Mouse (Mus musculus): ENCODE measurements at regions not wholly inside any gene's neighbourhood (a gene's known extent, or its start where the extent isn't known, plus 50 kb on each side); places are given as distances from the start of the nearest gene placed in this dataset.
"Not testable (repeated sequence)": the region's sequence is repeated elsewhere in the genome, so short reads cannot be mapped to it uniquely, and the experiment has no call there.

- no peak for DNase-seq (ENCODE audit: low spot score in 2 of 2)
These were observed 267.0 kb upstream of the Tmpo start for GRCm38 (mm10) chr10:91447974-91448703.

- DNase-seq (ENCODE audit: low spot score in 2 of 2) = no peak
These were observed 262.2 kb upstream of the Tmpo start for GRCm38 (mm10) chr10:91443321-91443720.

DNA sequence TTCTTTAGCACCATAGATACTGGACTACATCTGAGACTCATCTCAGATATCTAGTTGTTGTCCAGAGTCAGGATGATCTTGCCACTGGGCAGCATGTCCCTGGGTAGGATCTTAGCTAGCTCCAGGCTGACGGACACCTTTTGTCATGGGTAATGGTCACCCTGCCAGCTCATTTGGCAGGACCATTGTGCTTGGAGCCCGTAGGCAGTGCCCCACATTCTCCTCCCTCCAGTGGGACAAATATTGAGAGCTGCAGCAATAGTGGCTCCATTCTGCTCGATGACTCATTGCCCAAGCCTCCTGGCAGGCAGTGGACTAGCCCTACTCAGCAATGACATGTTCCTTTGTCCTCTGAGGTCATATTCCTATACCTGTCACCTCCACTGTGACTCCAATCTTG is 258.9 kb upstream of the Tmpo start:
- DNase-seq (ENCODE audit: low spot score in 2 of 2) = no peak

- no peak for DNase-seq (ENCODE audit: low spot score in 2 of 2)
These were observed 256.8 kb upstream of the Tmpo start for GRCm38 (mm10) chr10:91437917-91438316.

DNA sequence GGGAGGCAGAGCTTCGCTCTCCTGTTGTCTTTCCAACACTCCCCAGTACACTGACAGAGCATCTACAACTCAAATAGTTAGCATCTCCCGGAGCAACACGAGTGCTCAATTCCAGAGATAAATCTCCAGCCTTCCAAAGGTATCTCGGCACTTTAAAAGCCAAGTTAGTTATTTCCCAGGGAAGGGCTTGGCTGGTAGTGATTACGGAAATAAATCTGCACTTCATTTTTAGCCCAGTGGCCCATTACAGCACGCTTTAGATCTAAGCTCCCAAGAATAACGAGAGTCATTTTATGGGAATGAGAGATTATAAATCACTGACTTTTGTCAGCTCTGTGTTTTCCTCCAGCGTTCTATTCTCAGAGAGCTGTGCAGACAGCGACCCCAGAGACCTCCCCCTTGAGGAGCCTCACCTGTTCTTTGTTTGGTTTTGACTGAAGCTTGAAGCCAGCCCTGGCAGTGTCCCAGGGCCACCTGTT is 255.0 kb upstream of the Tmpo start:
- no peak for DNase-seq (ENCODE audit: low spot score in 2 of 2)

DNA sequence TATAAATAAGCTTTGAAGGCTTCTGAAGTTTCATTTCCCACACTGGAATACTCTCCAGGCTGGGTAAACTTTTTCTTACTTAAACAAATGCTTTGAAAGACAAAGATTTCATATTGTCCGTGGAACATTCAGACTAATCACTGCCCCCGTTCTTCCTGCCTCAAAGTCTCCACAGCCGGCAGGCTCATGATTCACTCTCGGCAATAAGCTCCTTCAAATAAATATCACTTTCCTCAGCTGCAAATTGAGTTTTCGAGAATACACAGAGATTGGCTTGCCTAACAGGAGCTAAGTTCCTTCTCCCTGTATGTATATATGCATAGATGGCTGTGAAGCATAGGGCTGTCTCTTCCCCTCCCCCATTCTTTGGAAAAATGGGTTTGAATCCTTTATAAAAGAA is 249.2 kb upstream of the Tmpo start:
- peak; percentile 11 to 12 for DNase-seq (ENCODE audit: low spot score in 2 of 2)

GRCm38 (mm10) chr10:91426584-91426983 is 245.5 kb upstream of the Tmpo start:
- DNase-seq (ENCODE audit: low spot score in 2 of 2) = no peak

DNA sequence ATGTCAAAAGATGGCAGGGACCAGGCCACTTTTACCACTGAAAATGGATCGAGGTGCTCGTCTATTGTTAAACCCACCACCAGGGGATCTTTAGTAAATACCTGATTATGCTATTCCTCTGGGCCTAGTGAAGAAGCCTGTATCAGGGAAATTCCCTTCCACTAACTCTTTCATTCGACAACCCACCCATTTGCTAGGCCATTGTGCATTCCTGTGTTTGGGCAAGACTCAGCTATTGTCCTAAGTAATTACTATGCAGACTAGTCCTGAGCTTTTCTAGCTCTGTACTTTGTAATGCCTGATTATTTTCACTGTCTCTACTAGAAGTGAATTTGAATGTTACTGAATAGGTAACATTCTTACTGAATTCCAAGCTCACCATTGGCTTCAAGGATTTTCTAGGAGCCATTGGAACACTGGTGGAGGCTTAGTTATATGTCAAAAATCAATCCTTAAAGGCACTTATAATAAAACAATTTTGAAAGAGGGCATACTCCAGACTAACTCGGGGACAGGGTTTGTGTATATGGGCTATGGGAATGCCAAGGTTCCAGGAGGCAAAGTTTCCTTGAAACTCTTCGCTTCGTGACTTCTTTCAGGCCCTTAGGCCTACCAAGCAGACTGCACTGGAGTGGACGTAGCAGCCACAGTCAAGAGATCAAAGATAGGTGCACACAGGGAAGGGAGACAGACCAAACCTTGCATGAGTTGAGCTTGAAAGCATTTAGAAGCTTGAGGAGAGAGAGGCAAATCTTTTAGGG is 244.7 kb upstream of the Tmpo start:
- not testable (repeated sequence) for DNase-seq (ENCODE audit: low spot score in 2 of 2)

- no peak for DNase-seq (ENCODE audit: low spot score in 2 of 2)
These were observed 243.7 kb upstream of the Tmpo start for GRCm38 (mm10) chr10:91424786-91425185.

DNA sequence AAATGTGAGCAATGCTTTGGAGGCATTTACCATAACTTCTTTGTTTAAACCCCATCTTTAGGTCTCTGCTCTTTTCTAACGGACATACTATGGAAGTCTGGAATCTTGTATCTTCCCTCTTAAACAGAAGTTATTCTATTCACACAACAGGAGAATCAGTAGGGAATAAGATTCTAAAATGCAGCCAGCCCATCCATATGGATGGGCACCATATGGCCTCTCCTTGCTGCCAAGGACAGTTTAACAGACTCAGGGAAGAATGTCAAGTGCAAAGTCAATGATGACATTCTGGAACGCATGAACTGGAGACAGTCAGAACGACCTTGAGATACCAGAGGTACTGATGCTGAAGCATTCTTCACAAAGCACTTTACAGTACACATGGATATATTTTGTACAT is 206.1 kb upstream of the Tmpo start:
- peak in 1 of 2 experiments; percentile 6 for DNase-seq (ENCODE audit: low spot score in 2 of 2)

- peak; percentile 6 for DNase-seq (ENCODE audit: low spot score in 2 of 2)
These were observed 203.3 kb upstream of the Tmpo start for GRCm38 (mm10) chr10:91384372-91384771.

GRCm38 (mm10) chr10:91376683-91377082 is 195.6 kb upstream of the Tmpo start:
- no peak for DNase-seq (ENCODE audit: low spot score in 2 of 2)

DNA sequence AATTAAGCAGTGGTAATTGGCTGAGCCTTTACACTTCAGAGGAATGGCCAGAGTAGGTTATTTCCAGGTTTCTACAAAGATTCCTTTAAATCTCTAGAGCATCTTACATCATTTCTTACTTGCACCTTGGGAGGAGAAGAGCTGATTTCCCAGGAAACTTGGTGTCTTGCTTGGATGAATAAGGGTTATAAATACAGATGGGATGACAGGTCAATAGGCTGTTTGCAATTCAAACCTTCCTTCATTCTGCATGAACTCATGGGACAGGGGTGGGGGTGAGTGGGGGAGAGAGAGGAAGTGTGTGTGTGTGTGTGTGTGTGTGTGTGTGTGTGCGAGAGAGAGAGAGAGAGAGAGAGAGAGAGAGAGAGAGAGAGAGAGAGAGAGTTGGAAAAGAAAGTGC is 186.4 kb upstream of the Tmpo start:
- DNase-seq (ENCODE audit: low spot score in 2 of 2) = no peak

GRCm38 (mm10) chr10:91362587-91362986 is 181.5 kb upstream of the Tmpo start:
- DNase-seq (ENCODE audit: low spot score in 2 of 2) = no peak

DNA sequence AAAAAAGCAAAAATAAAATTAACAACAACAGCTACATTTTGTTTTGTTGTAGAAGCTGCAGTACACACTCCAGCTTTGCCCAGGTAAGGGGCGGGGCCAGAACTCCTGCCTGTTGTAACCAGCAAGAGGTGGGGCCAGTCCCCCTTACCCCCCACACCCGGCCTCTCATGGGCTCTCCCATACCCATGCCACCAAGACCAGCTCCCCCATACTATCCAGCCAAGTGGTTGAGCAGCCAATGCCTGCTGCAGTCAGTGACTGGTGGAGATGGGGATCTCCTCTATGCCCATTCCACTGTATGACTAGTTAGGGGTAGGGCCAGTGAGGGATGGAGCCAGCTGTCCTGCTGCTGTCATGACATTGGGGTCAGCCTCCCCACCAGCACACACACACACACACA is 180.5 kb upstream of the Tmpo start:
- no peak for DNase-seq (ENCODE audit: low spot score in 2 of 2)

- DNase-seq (ENCODE audit: low spot score in 2 of 2) = no peak
These were observed 164.3 kb upstream of the Tmpo start for GRCm38 (mm10) chr10:91345465-91345864.

DNA sequence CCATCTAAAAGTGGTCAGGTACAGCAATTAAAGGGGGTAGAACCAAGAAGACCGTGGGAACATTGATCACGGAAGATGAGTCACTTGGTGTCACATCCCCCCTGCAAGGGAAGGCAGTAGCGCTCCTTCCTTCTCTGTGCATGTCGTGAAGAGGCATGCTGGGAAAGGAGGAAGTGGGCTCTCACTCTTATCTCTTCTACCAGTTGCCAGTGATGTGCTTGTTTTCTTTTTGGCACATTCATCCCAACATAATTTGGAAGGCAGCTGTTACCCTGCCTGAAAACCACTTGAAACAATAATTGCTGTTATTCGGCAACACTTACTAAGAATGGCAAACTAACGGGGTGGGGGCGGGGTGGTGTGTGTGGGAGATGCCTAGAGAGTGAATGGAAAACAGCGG is 161.0 kb upstream of the Tmpo start:
- DNase-seq (ENCODE audit: low spot score in 2 of 2) = no peak

DNA sequence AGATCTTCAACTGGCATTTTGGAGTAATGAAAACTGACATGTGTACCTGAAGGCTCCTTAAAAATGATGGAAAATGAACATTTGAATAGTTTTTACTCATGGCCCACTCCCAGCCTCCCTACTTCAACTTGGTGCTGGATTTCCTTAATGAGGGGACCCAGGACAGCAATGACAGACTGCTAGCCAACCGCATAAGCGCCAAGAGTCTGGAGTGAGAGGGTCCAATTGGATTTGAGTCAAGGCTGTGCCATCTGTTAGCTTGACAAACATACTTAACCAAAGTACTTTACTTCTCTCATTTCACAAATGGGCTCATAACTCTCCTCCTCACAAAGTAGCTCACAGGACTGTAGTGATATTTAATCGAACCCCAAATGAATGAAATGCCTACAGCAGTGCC is 158.2 kb upstream of the Tmpo start:
- no peak for DNase-seq (ENCODE audit: low spot score in 2 of 2)

GRCm38 (mm10) chr10:91326661-91327312 is 145.7 kb upstream of the Tmpo start:
- DNase-seq (ENCODE audit: low spot score in 2 of 2) = no peak

DNA sequence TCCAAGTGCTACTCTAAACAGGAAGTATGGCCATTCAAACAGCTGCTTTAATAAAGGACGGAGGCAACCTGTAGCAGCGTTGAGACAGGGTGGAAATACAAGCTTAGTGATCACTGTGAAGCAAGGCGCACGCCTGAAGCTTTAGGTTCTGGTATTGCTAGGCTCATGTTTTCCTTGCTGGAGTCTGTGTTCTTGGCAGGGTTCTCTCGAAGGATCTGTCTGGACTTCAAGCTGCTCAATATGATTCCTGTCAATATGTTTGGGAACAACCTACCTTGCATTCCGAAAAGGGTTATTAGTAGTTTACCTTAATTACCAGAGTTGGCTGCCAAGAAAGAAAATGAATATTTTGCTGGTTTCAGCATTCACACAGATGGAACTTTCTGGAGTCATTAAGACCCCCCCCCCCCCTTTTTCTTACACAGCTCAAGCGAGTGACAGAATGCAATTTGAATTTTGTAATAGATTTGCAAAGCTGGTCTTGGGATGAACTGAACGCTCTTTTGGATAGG is 145.1 kb upstream of the Tmpo start:
- no peak for DNase-seq (ENCODE audit: low spot score in 2 of 2)

- DNase-seq (ENCODE audit: low spot score in 2 of 2) = no peak
These were observed 140.1 kb upstream of the Tmpo start for GRCm38 (mm10) chr10:91321226-91321625.

DNA sequence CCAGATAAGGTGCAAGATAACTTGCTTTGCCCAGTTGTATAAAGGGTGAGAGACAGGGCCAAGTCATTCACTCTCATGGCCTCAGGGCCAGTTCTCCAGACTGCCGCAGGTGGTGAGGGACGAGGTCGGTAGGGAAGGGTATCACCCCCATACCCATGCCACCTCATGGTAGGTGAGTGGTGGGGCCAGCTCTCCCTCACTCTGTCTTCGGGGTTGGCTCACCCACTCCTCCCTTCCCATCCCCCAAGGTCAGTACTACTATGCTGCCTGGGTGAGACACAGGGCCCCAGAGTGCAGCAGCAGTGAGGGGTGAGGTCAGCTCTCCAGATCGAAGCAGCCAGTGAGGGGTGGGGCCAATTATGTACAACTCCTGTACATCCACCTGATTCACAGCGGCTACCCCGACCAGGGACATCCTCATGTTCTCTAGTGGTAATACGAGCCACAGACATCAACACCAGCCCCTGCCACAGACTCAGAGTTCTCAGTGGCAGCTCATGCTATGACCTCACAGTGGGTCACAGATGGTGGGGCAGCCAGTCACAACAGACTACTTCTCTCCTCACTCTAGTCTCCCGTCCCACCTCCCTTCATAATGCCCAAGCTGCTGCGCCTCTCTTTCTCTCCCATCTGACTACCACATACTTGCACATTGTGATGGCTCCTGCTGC is 138.5 kb upstream of the Tmpo start:
- no peak for DNase-seq (ENCODE audit: low spot score in 2 of 2)

Data from layer of hippocampus, adult 8-10 months (tissue).